Mouse (Mus musculus): ENCODE measurements around the gene Mki67. TPM values are rescaled to one million over a fixed set of nuclear protein-coding genes. Genes with fewer than 3 reads are reported as not detected.

The Mki67 gene
- polyA plus RNA-seq, 1 experiment from 2014 or later: 55.7 TPM

DNA sequence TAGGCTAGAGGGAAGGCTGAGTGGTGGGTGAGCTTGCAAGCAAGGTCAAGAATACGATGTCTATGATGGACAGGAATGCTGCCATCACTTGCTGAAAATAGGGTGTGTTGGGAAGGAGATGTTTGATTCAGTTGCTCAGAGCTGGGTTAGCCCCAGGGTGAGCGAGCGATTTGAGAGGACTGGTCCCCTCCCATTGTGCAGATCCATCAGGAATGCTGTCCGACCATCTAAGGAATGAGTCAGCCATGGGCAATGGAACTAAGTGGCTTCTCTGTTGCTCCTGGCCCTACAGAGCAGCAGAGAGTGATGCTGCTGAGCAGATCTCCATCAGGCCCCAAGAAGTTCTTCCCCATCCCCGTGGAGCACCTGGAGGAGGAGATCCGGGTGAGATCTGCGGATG lies 62.6 kb downstream of the Mki67 start:
- H3K4me3 ChIP-seq (ENCODE audit: low read depth, low read length): no peak overlapping the region

DNA sequence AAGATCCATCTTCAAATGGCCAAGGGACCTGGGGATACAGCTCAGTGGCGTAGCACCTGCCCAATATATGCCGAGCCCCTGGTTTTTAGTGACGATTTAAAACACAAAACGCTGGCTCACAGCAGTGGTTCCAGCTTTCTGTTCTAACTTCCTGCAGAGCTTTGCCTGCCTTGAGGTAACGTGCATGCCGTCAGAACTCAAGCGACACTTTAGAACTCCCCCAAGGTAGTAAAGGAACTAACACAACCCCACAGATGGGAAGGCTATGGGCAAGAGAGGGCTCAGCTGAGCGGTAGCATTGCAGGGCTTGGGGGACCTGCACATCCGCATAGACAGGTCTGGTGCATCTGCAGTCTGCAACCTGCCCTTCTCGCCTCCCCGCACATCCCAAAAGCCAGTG lies 63.4 kb downstream of the Mki67 start:
- H3K27me3 ChIP-seq (replicated peaks; ENCODE audit: control insufficient read depth, insufficient read depth, low read length): no peaks in the 10 kb centered on the region
- ATAC-seq (replicated peaks; ENCODE audit: low FRiP score, low TSS enrichment, low read depth) (no peak), DNase-seq (ENCODE audit: low spot score) (no peak)
- peak overlapping the region; percentile 35; the same call in 1 of the 2 replicates for H3K4me2 ChIP-seq (ENCODE audit: low read length)
- H3K9me3 ChIP-seq (ENCODE audit: control insufficient read depth, low read length): 0 out of 2 replicates have a peak, but pooled peaks cover 5% of the 10 kb centered on the region
- WGBS: 72% methylated on average over 11 of the region's 11 CpGs
- H3K4me3 ChIP-seq (ENCODE audit: low read depth, low read length): no peak overlapping the region
- H3K4me1 ChIP-seq (replicated peaks; ENCODE audit: control insufficient read depth, insufficient read depth, low read length): peaks cover 13% of the 10 kb centered on the region; the same call in 1 of the 2 replicates
- no peak overlapping the region for H3K27ac ChIP-seq (ENCODE audit: low read depth)
- H3K9ac ChIP-seq (ENCODE audit: low read length): no peak overlapping the region
- H3K36me3 ChIP-seq (ENCODE audit: control insufficient read depth, insufficient read depth, low read length): no peaks in the 10 kb centered on the region

More for the DNA sequence above, 62.6 kb downstream of the Mki67 start:
- Histone ChIP-seq H3K27me3 (replicated peaks; ENCODE audit: control insufficient read depth, insufficient read depth, low read length) (no peaks in the 10 kb centered on the region), H3K9ac (ENCODE audit: low read length) (no peak overlapping the region), H3K4me1 (replicated peaks; ENCODE audit: control insufficient read depth, insufficient read depth, low read length) (peaks cover 13% of the 10 kb centered on the region; the same call in 1 of the 2 replicates), H3K4me2 (ENCODE audit: low read length) (no peak overlapping the region), H3K27ac (ENCODE audit: low read depth) (no peak overlapping the region), H3K9me3 (ENCODE audit: control insufficient read depth, low read length) (no peaks in the 10 kb centered on the region), H3K36me3 (ENCODE audit: control insufficient read depth, insufficient read depth, low read length) (no peaks in the 10 kb centered on the region)
- DNase-seq (ENCODE audit: low spot score) (no peak), ATAC-seq (replicated peaks; ENCODE audit: low FRiP score, low TSS enrichment, low read depth) (no peak)
- 83% methylated on average over 7 of the region's 7 CpGs for WGBS

DNA sequence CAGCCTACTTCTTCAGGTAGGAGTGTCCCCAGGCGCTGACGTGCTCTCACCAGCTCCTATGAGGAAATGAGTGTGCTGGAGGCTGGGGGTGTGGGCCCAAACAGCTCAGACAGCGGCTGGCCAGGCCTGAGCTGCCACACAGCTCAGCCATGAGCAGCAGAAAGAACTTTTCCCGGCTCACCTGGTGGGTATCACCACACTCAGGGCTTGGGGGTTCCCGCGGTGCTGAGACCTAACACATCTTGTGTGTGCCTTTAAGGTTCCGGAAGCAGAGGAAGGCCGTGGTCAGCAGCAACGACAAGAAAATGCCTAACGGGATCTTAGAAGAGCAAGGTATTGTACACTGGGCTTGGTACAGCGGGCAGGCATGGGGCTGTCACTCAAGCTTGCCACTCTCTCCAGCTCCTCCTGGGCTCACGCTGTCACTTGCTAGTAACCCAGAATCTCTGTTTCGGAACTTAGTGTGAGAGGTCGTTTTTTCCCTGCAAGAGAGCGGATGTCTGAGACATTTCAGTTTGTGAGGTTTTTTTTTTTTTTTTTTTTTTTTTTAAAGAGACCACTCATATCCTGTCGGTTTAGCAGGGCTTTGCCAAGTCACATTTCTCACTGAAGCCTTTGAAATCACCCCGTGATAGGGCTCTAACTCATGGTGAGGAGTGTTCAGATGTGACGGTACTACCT lies 64.2 kb downstream of the Mki67 start:
- Histone ChIP-seq H3K9me3 (ENCODE audit: control insufficient read depth, low read length) (0 out of 2 replicates have a peak, but pooled peaks cover 5% of the 10 kb centered on the region), H3K36me3 (ENCODE audit: control insufficient read depth, insufficient read depth, low read length) (no peaks in the 10 kb centered on the region), H3K27me3 (replicated peaks; ENCODE audit: control insufficient read depth, insufficient read depth, low read length) (no peaks in the 10 kb centered on the region), H3K4me1 (replicated peaks; ENCODE audit: control insufficient read depth, insufficient read depth, low read length) (peaks cover 6% of the 10 kb centered on the region; the same call in 1 of the 2 replicates), H3K27ac (ENCODE audit: low read depth) (no peak overlapping the region), H3K4me3 (ENCODE audit: low read depth, low read length) (peak overlapping the region; percentile 7), H3K4me2 (ENCODE audit: low read length) (peak overlapping the region; percentile 35), H3K9ac (ENCODE audit: low read length) (0 out of 2 replicates have a peak overlapping the region, but pooled peaks have one; percentile 6)
- no peak for ATAC-seq (replicated peaks; ENCODE audit: low FRiP score, low TSS enrichment, low read depth)
- DNase-seq (ENCODE audit: low spot score): peak; percentile 68
- 38% methylated on average over 18 of the region's 18 CpGs for WGBS

DNA sequence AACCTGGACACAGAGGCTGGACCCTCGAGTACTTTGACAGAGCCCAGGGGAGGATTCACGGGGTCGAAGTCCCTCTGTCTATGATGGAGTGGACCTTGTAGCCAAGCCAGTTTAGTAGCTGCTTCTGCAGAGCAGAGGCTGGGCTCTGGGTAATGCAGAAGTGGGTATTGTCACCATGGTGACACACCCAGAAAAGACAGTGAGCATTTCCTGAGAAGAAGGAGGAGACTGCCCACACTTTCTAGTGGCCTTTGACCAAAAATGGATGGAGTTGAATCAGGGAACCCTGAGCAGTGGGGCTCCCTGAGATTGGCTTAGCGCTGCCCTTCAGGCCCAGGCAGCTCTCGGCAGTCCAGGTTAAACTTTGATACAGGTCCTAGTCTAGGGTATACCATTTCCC lies 66.1 kb downstream of the Mki67 start:
- H3K27me3 ChIP-seq (replicated peaks; ENCODE audit: control insufficient read depth, insufficient read depth, low read length): no peaks in the 10 kb centered on the region
- DNase-seq (ENCODE audit: low spot score) (no peak), ATAC-seq (replicated peaks; ENCODE audit: low FRiP score, low TSS enrichment, low read depth) (no peak)
- H3K27ac ChIP-seq (ENCODE audit: low read depth): no peak overlapping the region
- H3K4me2 ChIP-seq (ENCODE audit: low read length): no peak overlapping the region
- WGBS: 76% methylated on average over 5 of the region's 5 CpGs
- 0 out of 2 replicates have a peak, but pooled peaks cover 5% of the 10 kb centered on the region for H3K9me3 ChIP-seq (ENCODE audit: control insufficient read depth, low read length)
- H3K36me3 ChIP-seq (ENCODE audit: control insufficient read depth, insufficient read depth, low read length): no peaks in the 10 kb centered on the region
- H3K4me3 ChIP-seq (ENCODE audit: low read depth, low read length): no peak overlapping the region
- no peaks in the 10 kb centered on the region; the same call in 1 of the 2 replicates for H3K4me1 ChIP-seq (replicated peaks; ENCODE audit: control insufficient read depth, insufficient read depth, low read length)
- no peak overlapping the region for H3K9ac ChIP-seq (ENCODE audit: low read length)

DNA sequence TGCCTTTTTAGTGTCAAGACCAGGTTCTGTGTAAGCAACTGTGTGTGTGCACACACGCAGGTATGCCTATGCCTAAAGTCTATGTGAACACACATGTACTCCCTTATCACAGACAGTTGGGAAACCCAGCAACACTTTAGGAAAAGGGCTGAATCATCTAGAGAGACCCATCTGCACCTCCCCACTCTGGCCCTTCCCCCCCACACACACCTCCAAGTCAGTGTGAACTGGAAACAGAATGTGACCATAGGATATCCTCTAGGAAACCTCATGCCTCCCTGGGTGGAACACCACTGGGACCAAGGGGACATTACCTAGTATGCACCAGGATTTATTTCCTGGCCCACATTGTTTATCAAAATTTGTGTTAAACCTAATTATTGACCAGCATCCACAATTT lies 66.9 kb downstream of the Mki67 start:
- Histone ChIP-seq H3K27ac (ENCODE audit: low read depth) (no peak overlapping the region), H3K9ac (ENCODE audit: low read length) (no peak overlapping the region), H3K36me3 (ENCODE audit: control insufficient read depth, insufficient read depth, low read length) (no peaks in the 10 kb centered on the region), H3K27me3 (replicated peaks; ENCODE audit: control insufficient read depth, insufficient read depth, low read length) (no peaks in the 10 kb centered on the region), H3K9me3 (ENCODE audit: control insufficient read depth, low read length) (0 out of 2 replicates have a peak, but pooled peaks cover 5% of the 10 kb centered on the region), H3K4me1 (replicated peaks; ENCODE audit: control insufficient read depth, insufficient read depth, low read length) (no peaks in the 10 kb centered on the region; the same call in 1 of the 2 replicates), H3K4me2 (ENCODE audit: low read length) (no peak overlapping the region), H3K4me3 (ENCODE audit: low read depth, low read length) (no peak overlapping the region)
- 84% methylated on average over 1 of the region's 1 CpGs for WGBS
- no peak for DNase-seq (ENCODE audit: low spot score)
- ATAC-seq (replicated peaks; ENCODE audit: low FRiP score, low TSS enrichment, low read depth): no peak

DNA sequence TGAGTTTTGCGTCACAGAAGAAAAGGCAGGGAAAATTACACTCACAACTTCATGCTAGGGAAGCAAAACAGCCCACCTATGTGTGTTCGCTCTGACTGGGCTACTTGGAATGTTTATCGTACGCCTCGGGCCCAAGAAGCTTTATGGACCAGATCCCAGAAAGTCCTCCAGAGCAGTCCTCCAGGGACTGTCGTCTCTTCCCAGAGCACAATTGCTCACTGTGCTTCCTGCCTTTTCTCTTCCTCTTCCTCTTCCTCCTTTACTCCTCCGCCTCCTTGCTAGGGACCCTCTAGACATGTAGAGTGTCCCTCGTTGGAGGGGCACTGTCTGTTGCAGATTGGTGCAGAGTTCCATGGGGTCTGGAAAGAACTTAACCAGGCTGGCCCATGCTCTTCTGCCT lies 67.3 kb downstream of the Mki67 start:
- H3K27me3 ChIP-seq (replicated peaks; ENCODE audit: control insufficient read depth, insufficient read depth, low read length): no peaks in the 10 kb centered on the region
- no peak overlapping the region for H3K4me3 ChIP-seq (ENCODE audit: low read depth, low read length)
- DNase-seq (ENCODE audit: low spot score) (no peak), ATAC-seq (replicated peaks; ENCODE audit: low FRiP score, low TSS enrichment, low read depth) (no peak)
- H3K4me2 ChIP-seq (ENCODE audit: low read length): no peak overlapping the region
- H3K27ac ChIP-seq (ENCODE audit: low read depth): no peak overlapping the region
- no peak overlapping the region for H3K9ac ChIP-seq (ENCODE audit: low read length)
- no peaks in the 10 kb centered on the region for H3K36me3 ChIP-seq (ENCODE audit: control insufficient read depth, insufficient read depth, low read length)
- H3K4me1 ChIP-seq (replicated peaks; ENCODE audit: control insufficient read depth, insufficient read depth, low read length): no peaks in the 10 kb centered on the region; the same call in 1 of the 2 replicates
- H3K9me3 ChIP-seq (ENCODE audit: control insufficient read depth, low read length): 0 out of 2 replicates have a peak, but pooled peaks cover 5% of the 10 kb centered on the region
- WGBS: 74% methylated on average over 8 of the region's 8 CpGs

DNA sequence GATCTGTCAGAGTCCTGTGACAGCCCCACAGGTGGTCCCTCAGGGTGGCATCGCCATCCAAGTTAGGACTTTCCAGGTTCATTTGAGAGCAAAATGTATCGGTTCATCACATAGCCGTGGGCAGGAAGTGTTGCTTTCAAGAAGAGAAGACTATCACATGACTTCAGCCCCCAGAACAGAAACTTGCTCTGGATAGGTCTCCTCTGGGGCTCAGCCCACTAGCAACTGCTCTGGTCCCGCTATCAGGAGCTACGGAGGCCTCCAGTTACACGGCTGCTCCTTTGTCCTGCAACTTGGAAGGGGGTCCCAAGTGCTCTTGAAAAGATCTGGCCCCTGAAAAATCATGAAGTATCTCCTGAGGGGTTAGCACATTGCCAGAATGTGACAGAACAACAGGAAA lies 69.2 kb downstream of the Mki67 start:
- H3K27me3 ChIP-seq (replicated peaks; ENCODE audit: control insufficient read depth, insufficient read depth, low read length): no peaks in the 10 kb centered on the region
- H3K4me3 ChIP-seq (ENCODE audit: low read depth, low read length): no peak overlapping the region
- H3K36me3 ChIP-seq (ENCODE audit: control insufficient read depth, insufficient read depth, low read length): no peaks in the 10 kb centered on the region
- WGBS: 83% methylated on average over 6 of the region's 6 CpGs
- H3K9ac ChIP-seq (ENCODE audit: low read length): no peak overlapping the region
- no peak overlapping the region for H3K4me2 ChIP-seq (ENCODE audit: low read length)
- ATAC-seq (replicated peaks; ENCODE audit: low FRiP score, low TSS enrichment, low read depth) (no peak), DNase-seq (ENCODE audit: low spot score) (no peak)
- no peaks in the 10 kb centered on the region for H3K4me1 ChIP-seq (replicated peaks; ENCODE audit: control insufficient read depth, insufficient read depth, low read length)
- no peak overlapping the region for H3K27ac ChIP-seq (ENCODE audit: low read depth)
- 0 out of 2 replicates have a peak, but pooled peaks cover 5% of the 10 kb centered on the region for H3K9me3 ChIP-seq (ENCODE audit: control insufficient read depth, low read length)

DNA sequence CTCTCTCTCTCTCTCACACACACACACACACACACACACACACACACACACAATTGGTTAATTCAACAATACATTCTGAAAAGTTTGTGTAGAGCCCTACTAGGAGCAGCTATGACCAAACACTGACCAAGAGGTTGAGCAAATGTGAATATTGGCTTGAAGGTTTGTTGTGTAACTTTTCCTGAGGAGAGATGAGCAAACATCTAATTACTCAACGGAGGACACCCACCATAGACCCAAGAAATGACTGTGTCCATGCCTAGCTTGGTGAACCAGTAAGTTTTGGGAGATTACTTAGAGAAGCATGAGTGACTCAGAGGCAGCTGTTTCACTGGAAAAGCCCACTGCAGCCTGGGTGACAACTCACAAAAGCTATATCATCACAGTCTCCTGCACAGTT lies 71.7 kb downstream of the Mki67 start:
- no peak overlapping the region for H3K9ac ChIP-seq (ENCODE audit: low read length)
- ATAC-seq (replicated peaks; ENCODE audit: low FRiP score, low TSS enrichment, low read depth): no peak
- H3K27me3 ChIP-seq (replicated peaks; ENCODE audit: control insufficient read depth, insufficient read depth, low read length): no peaks in the 10 kb centered on the region
- 0 out of 2 replicates have a peak, but pooled peaks cover 5% of the 10 kb centered on the region for H3K9me3 ChIP-seq (ENCODE audit: control insufficient read depth, low read length)
- H3K4me3 ChIP-seq (ENCODE audit: low read depth, low read length): no peak overlapping the region
- DNase-seq (ENCODE audit: low spot score): no peak
- no peaks in the 10 kb centered on the region for H3K4me1 ChIP-seq (replicated peaks; ENCODE audit: control insufficient read depth, insufficient read depth, low read length)
- 90% methylated on average over 1 of the region's 1 CpGs for WGBS
- H3K27ac ChIP-seq (ENCODE audit: low read depth): no peak overlapping the region
- H3K36me3 ChIP-seq (ENCODE audit: control insufficient read depth, insufficient read depth, low read length): no peaks in the 10 kb centered on the region
- H3K4me2 ChIP-seq (ENCODE audit: low read length): no peak overlapping the region
